Mouse (Mus musculus) heart, adult 2 months (tissue): ENCODE measurements around the gene Lpcat2.

Experiments
- CTCF ChIP-seq: fragments of 200-600 bp; IDR thresholded peaks from 2 replicates; pipeline ENCODE4 v1.8.1; 2022; ENCODE audit warnings: antibody characterized with exemption, mild to moderate bottlenecking, moderate library complexity
- EP300 ChIP-seq: fragments of 200-500 bp; IDR thresholded peaks from 2 replicates; pipeline ENCODE4 v1.6.1; 2011; ENCODE audit warnings: low read depth, low read length, control low read depth; ENCODE audit not compliant: insufficient read depth
- POLR2A ChIP-seq: fragments of 200-500 bp; IDR thresholded peaks from 2 replicates; pipeline ENCODE4 v1.6.1; 2011; ENCODE audit warnings: mild to moderate bottlenecking, low read depth, low read length, control low read depth; ENCODE audit not compliant: insufficient read depth

DNA sequence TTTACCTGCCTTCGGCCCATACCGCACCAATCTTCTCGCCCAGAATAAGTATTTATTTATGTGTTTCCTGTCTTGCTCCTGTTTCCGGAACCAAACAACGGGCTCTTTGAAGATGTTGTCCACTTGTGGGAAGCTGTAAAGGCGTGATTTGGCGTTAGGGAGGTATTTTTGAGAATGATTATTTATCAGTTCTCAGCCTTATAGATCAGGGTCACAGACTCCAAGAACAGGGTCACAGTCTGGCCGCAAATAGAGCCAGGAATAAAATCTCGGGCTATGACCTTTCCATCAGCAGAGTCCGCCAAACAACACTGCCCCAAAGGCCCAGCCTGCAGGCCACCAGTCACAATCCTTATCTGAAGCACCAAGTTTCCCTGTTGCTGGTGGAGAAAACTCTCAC lies 104.6 kb downstream of the Lpcat2 start, which contains the start of gene Slc6a2:
- no peak for TF ChIP-seq POLR2A
- TF ChIP-seq EP300 = no peak
- TF ChIP-seq CTCF = no peak
